Comparison of ENCODE assay signal across 12 mouse cellular contexts in the genomic region with DNA sequence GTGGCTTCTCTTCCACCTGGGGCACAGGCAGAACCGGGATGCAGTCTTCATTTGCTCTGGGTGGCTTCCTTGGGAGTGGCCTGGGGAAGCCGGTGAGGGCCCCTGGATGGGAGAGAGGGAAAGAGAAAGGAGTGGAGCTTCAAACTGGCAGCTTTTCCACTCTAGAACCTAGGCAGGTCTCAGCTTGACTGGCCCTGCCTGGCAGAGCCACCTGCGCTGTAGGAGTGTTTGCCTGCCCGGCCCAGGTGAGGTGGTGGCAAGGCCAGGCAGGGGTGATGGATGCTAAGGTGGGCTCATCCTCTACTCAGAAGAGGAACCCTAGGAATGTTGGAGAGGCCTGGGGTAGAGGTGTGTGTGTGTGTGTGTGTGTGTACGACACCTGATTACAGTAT. TPM values are rescaled to one million over a fixed set of nuclear protein-coding genes. Genes with fewer than 3 reads are reported as not detected.
DNase-seq lines count a peak whose midpoint lies in the region; ATAC-seq and TF ChIP-seq lines count a peak whose summit lies in the region.
"Had no signal": no experiment of that assay in that cellular context is flagged by ENCODE, and none has a peak within 500 bp of the region (broad histone marks: within the 10 kb centered on the region; RNA-seq: fewer than 3 reads in every experiment).

No protein-coding gene starts in this region.

- H3K27me3 ChIP-seq in heart, embryonic 13.5 days (replicated peaks), result 0 out of 2 replicates have a peak, but pooled peaks cover 6% of the 10 kb centered on the region
- 0 out of 2 replicates have a peak, but pooled peaks cover 4% of the 10 kb centered on the region for H3K27me3 ChIP-seq in limb, embryonic 13.5 days
- H3K27me3 ChIP-seq in limb, embryonic 10.5 days (ENCODE audit: low read depth, poor library complexity, severe bottlenecking), result peaks cover 27% of the 10 kb centered on the region
- H3K27me3 ChIP-seq in liver, embryonic 13.5 days, result no peaks in the 10 kb centered on the region

- H3K27ac ChIP-seq in heart, embryonic 13.5 days (replicated peaks), result no peak overlapping the region
- H3K27ac ChIP-seq in limb, embryonic 13.5 days, result no peak overlapping the region
- H3K27ac ChIP-seq in limb, embryonic 10.5 days, result no peak overlapping the region
- peak overlapping the region; percentile 85 for H3K27ac ChIP-seq in cortical plate, adult 2 months (ENCODE audit: insufficient read depth, low read length)
- no peak overlapping the region for H3K27ac ChIP-seq in liver, embryonic 13.5 days
- H3K27ac ChIP-seq: macrophage had no signal

- peak overlapping the region; percentile 22 for H3K4me3 ChIP-seq in heart, embryonic 13.5 days
- no peak overlapping the region for H3K4me3 ChIP-seq in limb, embryonic 13.5 days
- no peak overlapping the region for H3K4me3 ChIP-seq in limb, embryonic 10.5 days
- peak overlapping the region; percentile 37 for H3K4me3 ChIP-seq in cortical plate, adult 2 months (ENCODE audit: insufficient read depth, low read length)
- H3K4me3 ChIP-seq in liver, embryonic 13.5 days (replicated peaks), result peak overlapping the region; percentile 36

- no peak for ATAC-seq in heart, embryonic 13.5 days (ENCODE audit: extremely low read depth, insufficient number of reproducible peaks, low FRiP score, low TSS enrichment)
- no peak for ATAC-seq in limb, embryonic 13.5 days (ENCODE audit: low FRiP score, low read depth)
- ATAC-seq in liver, embryonic 13.5 days (ENCODE audit: low read depth), result no peak; the same call in 1 of the 2 replicates
- no peak for ATAC-seq in cerebellum, adult (ENCODE audit: insufficient number of reproducible peaks, low FRiP score, low TSS enrichment)
- ATAC-seq: forebrain, embryonic 14.5 days had no signal

- H3K9ac ChIP-seq in heart, embryonic 13.5 days, result peak overlapping the region; percentile 25; the same call in 1 of the 2 replicates
- H3K9ac ChIP-seq in limb, embryonic 13.5 days, result peak overlapping the region; percentile 45; the same call in 1 of the 2 replicates
- H3K9ac ChIP-seq in liver, embryonic 13.5 days, result peak overlapping the region; percentile 33; the same call in 1 of the 2 replicates

- DNase-seq in heart, adult 18-20 months, result no peak
- DNase-seq in limb, embryonic 10.5 days (ENCODE audit: low spot score), result no peak
- no peak for DNase-seq in liver, embryonic 13.5 days
- no peak for DNase-seq in layer of hippocampus, postnatal 14 days (ENCODE audit: low spot score in 2 of 2)
- DNase-seq: right cerebral cortex, adult 18-20 months had no signal

- TF ChIP-seq CTCF in cortical plate, adult 2 months (IDR thresholded peaks at IDR 0.05; ENCODE audit: extremely low read depth, insufficient read depth, low read length), result no peak

- peak overlapping the region; percentile 12 for H3K4me2 ChIP-seq in heart, embryonic 13.5 days
- peak overlapping the region; percentile 41 for H3K4me2 ChIP-seq in limb, embryonic 13.5 days (replicated peaks)
- H3K4me2 ChIP-seq in liver, embryonic 13.5 days, result peak overlapping the region; percentile 46

- no peaks in the 10 kb centered on the region for H3K36me3 ChIP-seq in heart, embryonic 13.5 days
- H3K36me3 ChIP-seq in limb, embryonic 13.5 days, result no peaks in the 10 kb centered on the region
- no peaks in the 10 kb centered on the region for H3K36me3 ChIP-seq in limb, embryonic 10.5 days
- H3K36me3 ChIP-seq in liver, embryonic 13.5 days, result no peaks in the 10 kb centered on the region

- 69% methylated on average over 5 of the region's 5 CpGs for WGBS in heart, embryonic 13.5 days
- 77% methylated on average over 5 of the region's 5 CpGs for WGBS in limb, embryonic 13.5 days
- WGBS in limb, embryonic 10.5 days, result 74% methylated on average over 5 of the region's 5 CpGs
- 54% methylated on average over 5 of the region's 5 CpGs for WGBS in liver, embryonic 13.5 days (ENCODE audit: insufficient replicate concordance)

- no peak for TF ChIP-seq POLR2A in cortical plate, adult 2 months (IDR thresholded peaks at IDR 0.05; ENCODE audit: extremely low read depth, insufficient read depth, low read length)

- no peaks in the 10 kb centered on the region for H3K9me3 ChIP-seq in heart, embryonic 13.5 days
- no peaks in the 10 kb centered on the region for H3K9me3 ChIP-seq in limb, embryonic 13.5 days
- no peaks in the 10 kb centered on the region for H3K9me3 ChIP-seq in limb, embryonic 10.5 days (replicated peaks)
- no peaks in the 10 kb centered on the region for H3K9me3 ChIP-seq in liver, embryonic 13.5 days (replicated peaks)

- peaks cover 15% of the 10 kb centered on the region for H3K4me1 ChIP-seq in heart, embryonic 13.5 days
- peaks cover 9% of the 10 kb centered on the region; the same call in 1 of the 2 replicates for H3K4me1 ChIP-seq in limb, embryonic 13.5 days
- H3K4me1 ChIP-seq in limb, embryonic 10.5 days, result peaks cover 18% of the 10 kb centered on the region; the same call in 1 of the 2 replicates
- H3K4me1 ChIP-seq in cortical plate, adult 2 months (ENCODE audit: control insufficient read depth, insufficient read depth, low read length), result no peaks in the 10 kb centered on the region
- no peaks in the 10 kb centered on the region for H3K4me1 ChIP-seq in liver, embryonic 13.5 days (replicated peaks)

RNA-seq across cellular contexts. Expression of a gene that starts 0.8 kb away (rescaled TPM):
- 62.7 and 65.2 TPM in 2 replicates for polyA plus RNA-seq in heart, embryonic 13.5 days (2015; fragmentation: Nextera tagmentation; extraction: Ambion mirVana)
- total RNA-seq in heart, adult 18-20 months (2021), result 10 to 100 TPM; 62.9 to 71.8 TPM
- polyA plus RNA-seq in limb, embryonic 13.5 days (2015; fragmentation: Nextera tagmentation; extraction: Ambion mirVana), result 76.2 and 80.7 TPM in 2 replicates
- polyA plus RNA-seq in limb, embryonic 10.5 days (2016; fragmentation: Nextera tagmentation; extraction: Ambion mirVana), result 40.1 and 40.8 TPM in 2 replicates
- 116 and 134 TPM in 2 replicates for polyA plus RNA-seq in cortical plate, adult 2 months (2012; rRNA removed)
- 26.4 and 27.4 TPM in 2 replicates for polyA plus RNA-seq in liver, embryonic 13.5 days (2015; fragmentation: Nextera tagmentation; extraction: Ambion mirVana)
- 100 to 1,000 TPM in 1 of 2 experiments, 10 to 100 TPM in 1; 97.9 to 107 TPM for total RNA-seq in layer of hippocampus, postnatal 14 days (2021)
- total RNA-seq: granulocyte monocyte progenitor cell, adult 5-6 weeks had no signal
- polyA plus RNA-seq: macrophage had no signal

RNA-seq across cellular contexts. Expression of a gene that starts 11.2 kb away (rescaled TPM):
- 0.17 and 0.28 TPM in 2 replicates for polyA plus RNA-seq in heart, embryonic 13.5 days (2015; fragmentation: Nextera tagmentation; extraction: Ambion mirVana)
- under 1 TPM; 0.49 to 0.60 TPM for total RNA-seq in heart, adult 18-20 months (2021)
- 9.4 and 9.9 TPM in 2 replicates for polyA plus RNA-seq in limb, embryonic 13.5 days (2015; fragmentation: Nextera tagmentation; extraction: Ambion mirVana)
- 0.30 TPM in 1 of 2 replicates, not detected in the other for polyA plus RNA-seq in limb, embryonic 10.5 days (2016; fragmentation: Nextera tagmentation; extraction: Ambion mirVana)
- not detected in 2 replicates for polyA plus RNA-seq in cortical plate, adult 2 months (2012; rRNA removed)
- polyA plus RNA-seq in liver, embryonic 13.5 days (2015; fragmentation: Nextera tagmentation; extraction: Ambion mirVana), result not detected in 2 replicates
- under 1 TPM; 0.60 to 0.74 TPM for total RNA-seq in layer of hippocampus, postnatal 14 days (2021)
- total RNA-seq: granulocyte monocyte progenitor cell, adult 5-6 weeks had no signal
- polyA plus RNA-seq: forebrain, embryonic 14.5 days; macrophage had no signal

RNA-seq across cellular contexts. Expression of a gene that starts 22.5 kb away (rescaled TPM):
- polyA plus RNA-seq in heart, embryonic 13.5 days (2015; fragmentation: Nextera tagmentation; extraction: Ambion mirVana), result 0.27 and 0.32 TPM in 2 replicates
- total RNA-seq in heart, adult 18-20 months (2021), result not detected
- 0.54 and 0.70 TPM in 2 replicates for polyA plus RNA-seq in limb, embryonic 13.5 days (2015; fragmentation: Nextera tagmentation; extraction: Ambion mirVana)
- 0.98 TPM in 1 of 2 replicates, not detected in the other for polyA plus RNA-seq in limb, embryonic 10.5 days (2016; fragmentation: Nextera tagmentation; extraction: Ambion mirVana)
- polyA plus RNA-seq in cortical plate, adult 2 months (2012; rRNA removed), result 1.9 and 2.0 TPM in 2 replicates
- polyA plus RNA-seq in liver, embryonic 13.5 days (2015; fragmentation: Nextera tagmentation; extraction: Ambion mirVana), result not detected in 2 replicates
- 1 to 10 TPM; 2.3 to 3.0 TPM for total RNA-seq in layer of hippocampus, postnatal 14 days (2021)
- total RNA-seq: granulocyte monocyte progenitor cell, adult 5-6 weeks had no signal
- polyA plus RNA-seq: forebrain, embryonic 14.5 days; macrophage had no signal

RNA-seq across cellular contexts. Expression of a gene that starts 23.7 kb away (rescaled TPM):
- polyA plus RNA-seq in heart, embryonic 13.5 days (2015; fragmentation: Nextera tagmentation; extraction: Ambion mirVana), result 70.4 and 73.4 TPM in 2 replicates
- total RNA-seq in heart, adult 18-20 months (2021), result 10 to 100 TPM; 29.6 to 31.2 TPM
- 26.7 and 30.8 TPM in 2 replicates for polyA plus RNA-seq in limb, embryonic 13.5 days (2015; fragmentation: Nextera tagmentation; extraction: Ambion mirVana)
- polyA plus RNA-seq in limb, embryonic 10.5 days (2016; fragmentation: Nextera tagmentation; extraction: Ambion mirVana), result 8.5 and 10.3 TPM in 2 replicates
- polyA plus RNA-seq in cortical plate, adult 2 months (2012; rRNA removed), result 74.0 and 74.6 TPM in 2 replicates
- 19.8 and 20.6 TPM in 2 replicates for polyA plus RNA-seq in liver, embryonic 13.5 days (2015; fragmentation: Nextera tagmentation; extraction: Ambion mirVana)
- 10 to 100 TPM; 27.1 to 29.7 TPM for total RNA-seq in layer of hippocampus, postnatal 14 days (2021)

RNA-seq across cellular contexts. Expression of a gene that starts 23.7 kb away (rescaled TPM):
- 203 and 220 TPM in 2 replicates for polyA plus RNA-seq in heart, embryonic 13.5 days (2015; fragmentation: Nextera tagmentation; extraction: Ambion mirVana)
- total RNA-seq in heart, adult 18-20 months (2021), result 1,000 to 10,000 TPM; 1,108 to 1,133 TPM
- 14.2 and 15.0 TPM in 2 replicates for polyA plus RNA-seq in limb, embryonic 13.5 days (2015; fragmentation: Nextera tagmentation; extraction: Ambion mirVana)
- 4.6 and 5.3 TPM in 2 replicates for polyA plus RNA-seq in limb, embryonic 10.5 days (2016; fragmentation: Nextera tagmentation; extraction: Ambion mirVana)
- polyA plus RNA-seq in cortical plate, adult 2 months (2012; rRNA removed), result 265 and 281 TPM in 2 replicates
- 14.7 and 16.0 TPM in 2 replicates for polyA plus RNA-seq in liver, embryonic 13.5 days (2015; fragmentation: Nextera tagmentation; extraction: Ambion mirVana)
- 10 to 100 TPM; 91.9 to 92.5 TPM for total RNA-seq in layer of hippocampus, postnatal 14 days (2021)

Comparison
In these comparisons a context has a peak if more than half of its experiments do, and no peak if none do; other contexts are left out.
1. H3K4me3 ChIP-seq: peak in heart, embryonic 13.5 days (single experiment), cortical plate, adult 2 months (single experiment) and liver, embryonic 13.5 days (single experiment); none in limb, embryonic 13.5 days (single experiment) and limb, embryonic 10.5 days (single experiment).
2. Peak in every context shown above with its lines, with median percentiles within 50 percentile points of each other: H3K4me2 ChIP-seq and H3K9ac ChIP-seq.